Mouse (Mus musculus): ENCODE results near the gene Ttc30a1.

Ttc30a1 gene

GRCm38 (mm10) chr2:75930941-75931340, 50.8 kb downstream of the Ttc30a1 start:
- DNase-seq (ENCODE audit: low spot score in 2 of 2), result no peak

DNA sequence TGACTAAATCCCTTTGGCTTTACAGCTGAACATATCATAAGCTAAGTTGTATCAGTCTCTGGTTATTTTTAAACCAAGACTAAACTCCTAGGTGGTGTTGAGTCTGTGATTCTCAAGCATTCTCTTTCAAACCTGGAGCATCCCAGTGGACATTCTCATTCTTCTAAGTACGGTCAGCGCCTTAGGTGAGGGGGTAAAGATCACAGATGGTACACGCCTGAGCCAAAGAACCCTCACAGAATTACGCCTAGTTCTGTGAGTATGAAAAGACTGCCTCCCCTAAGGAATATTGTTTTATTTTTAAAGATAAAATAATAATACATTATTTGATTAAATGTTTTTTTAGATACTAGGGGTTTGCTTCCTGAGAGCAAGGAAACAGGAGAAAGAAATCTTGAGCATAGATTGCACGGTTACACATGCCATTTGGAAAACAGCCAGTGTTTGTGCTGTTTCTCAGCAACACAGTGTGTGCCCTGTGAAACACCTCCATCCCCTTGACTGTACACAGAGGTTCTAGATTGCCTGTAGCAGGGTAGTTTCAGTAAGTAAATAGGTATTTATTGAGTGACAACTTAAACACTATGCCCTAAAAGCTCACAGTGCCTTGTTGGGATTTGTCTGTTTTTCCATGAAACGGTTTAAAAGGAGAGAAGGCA, 51.9 kb downstream of the Ttc30a1 start:
- no peak for DNase-seq (ENCODE audit: low spot score in 2 of 2)

DNA sequence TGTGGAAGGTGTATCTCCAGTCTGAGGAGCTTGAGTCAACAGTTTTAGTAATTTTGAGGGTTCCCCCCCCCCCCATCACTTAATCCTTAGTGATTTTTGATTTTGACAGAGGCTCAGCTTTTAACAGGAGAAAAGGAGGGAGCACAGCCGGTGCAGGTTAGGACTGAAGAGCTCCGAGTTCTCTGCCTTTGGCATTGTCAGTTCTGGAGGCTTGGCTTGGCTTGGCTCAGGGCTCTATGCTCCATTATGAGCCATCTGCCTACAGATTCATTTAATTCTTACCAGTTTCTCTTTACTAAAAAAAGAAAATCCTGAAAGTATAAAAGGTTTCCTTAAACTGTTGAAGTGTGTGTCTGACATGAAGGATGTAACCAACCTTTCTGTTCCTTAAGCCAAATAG, 52.6 kb downstream of the Ttc30a1 start:
- no peak for DNase-seq (ENCODE audit: low spot score in 2 of 2)
